Mouse (Mus musculus): ENCODE data around the gene Cd300lg. TPM values are rescaled to one million over a fixed set of nuclear protein-coding genes. Genes with fewer than 3 reads are reported as not detected.

Cd300lg gene
- polyA plus RNA-seq (2015; fragmentation: Nextera tagmentation; extraction: Ambion mirVana): 13.1 and 19.0 TPM in 2 replicates

DNA sequence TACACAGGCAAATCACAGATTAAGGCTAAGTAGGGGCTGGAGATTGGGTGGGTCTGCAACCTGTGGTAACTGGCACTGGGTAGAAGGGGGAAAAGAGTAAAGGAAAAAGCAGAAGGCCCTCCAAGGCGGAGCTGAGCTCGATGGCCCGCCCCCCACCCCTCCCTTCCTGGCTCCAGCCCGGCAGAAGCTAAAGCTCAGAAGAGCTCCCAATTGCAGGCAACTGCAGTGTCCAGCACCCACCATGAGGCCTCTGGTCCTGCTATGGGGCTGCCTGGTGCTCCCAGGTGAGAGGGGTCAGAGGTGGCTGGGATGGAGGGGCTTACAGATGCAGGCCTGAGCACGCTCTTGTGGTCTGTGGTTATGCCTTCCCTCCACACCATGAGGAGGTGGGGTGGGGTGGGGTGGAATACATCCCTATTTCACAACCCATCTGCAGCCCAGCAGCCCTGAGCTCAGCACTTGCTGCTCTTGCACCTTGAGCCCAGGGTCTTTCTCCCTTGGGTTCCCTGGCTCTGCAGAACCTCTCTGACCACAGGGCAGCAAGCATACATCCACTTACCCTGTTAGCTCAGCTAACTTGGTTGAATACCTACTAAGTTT, at the start of gene Cd300lg:
Gene Cd300lg, plus strand, starts transcription at position 160 of the 600 bp plus-strand sequence.

DNA sequence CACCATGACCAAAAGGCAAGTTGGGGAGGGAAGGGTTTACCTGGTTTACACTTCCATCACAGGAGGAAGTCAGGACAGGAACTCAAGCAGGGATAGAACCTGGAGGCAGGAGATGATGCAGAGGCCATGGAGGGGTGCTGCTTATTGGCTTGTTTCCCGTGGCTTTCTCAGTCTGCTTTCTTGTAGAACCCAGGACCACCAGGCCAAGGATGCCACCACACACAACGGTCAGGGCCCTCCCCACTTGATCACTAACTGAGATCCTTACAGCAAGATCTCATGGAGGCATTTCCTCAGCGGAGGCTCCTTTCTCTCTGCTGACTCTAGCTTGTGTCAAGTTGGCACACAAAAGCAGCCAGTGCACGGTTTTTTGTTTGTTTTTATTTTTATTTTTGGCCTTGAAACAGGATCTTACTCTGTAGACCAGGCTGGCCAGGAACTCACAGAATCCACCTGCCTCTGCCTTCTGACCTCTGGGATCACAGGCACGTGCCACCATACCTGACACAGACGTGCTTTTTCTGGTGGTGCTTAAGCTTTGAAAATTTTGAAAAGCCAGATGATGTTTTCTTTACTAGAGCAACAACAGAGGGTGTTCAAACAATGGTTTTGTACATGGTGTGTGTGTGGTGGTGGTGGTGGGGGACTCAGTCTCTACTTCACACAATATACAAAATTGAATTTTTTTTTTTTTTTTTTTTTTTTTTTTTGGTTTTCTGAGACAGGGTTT, 13.1 kb upstream of the Cd300lg start, which contains the start of gene Mpp3:
Gene Mpp3, minus strand, starts transcription at position 375 of the 730 bp plus-strand sequence.

DNA sequence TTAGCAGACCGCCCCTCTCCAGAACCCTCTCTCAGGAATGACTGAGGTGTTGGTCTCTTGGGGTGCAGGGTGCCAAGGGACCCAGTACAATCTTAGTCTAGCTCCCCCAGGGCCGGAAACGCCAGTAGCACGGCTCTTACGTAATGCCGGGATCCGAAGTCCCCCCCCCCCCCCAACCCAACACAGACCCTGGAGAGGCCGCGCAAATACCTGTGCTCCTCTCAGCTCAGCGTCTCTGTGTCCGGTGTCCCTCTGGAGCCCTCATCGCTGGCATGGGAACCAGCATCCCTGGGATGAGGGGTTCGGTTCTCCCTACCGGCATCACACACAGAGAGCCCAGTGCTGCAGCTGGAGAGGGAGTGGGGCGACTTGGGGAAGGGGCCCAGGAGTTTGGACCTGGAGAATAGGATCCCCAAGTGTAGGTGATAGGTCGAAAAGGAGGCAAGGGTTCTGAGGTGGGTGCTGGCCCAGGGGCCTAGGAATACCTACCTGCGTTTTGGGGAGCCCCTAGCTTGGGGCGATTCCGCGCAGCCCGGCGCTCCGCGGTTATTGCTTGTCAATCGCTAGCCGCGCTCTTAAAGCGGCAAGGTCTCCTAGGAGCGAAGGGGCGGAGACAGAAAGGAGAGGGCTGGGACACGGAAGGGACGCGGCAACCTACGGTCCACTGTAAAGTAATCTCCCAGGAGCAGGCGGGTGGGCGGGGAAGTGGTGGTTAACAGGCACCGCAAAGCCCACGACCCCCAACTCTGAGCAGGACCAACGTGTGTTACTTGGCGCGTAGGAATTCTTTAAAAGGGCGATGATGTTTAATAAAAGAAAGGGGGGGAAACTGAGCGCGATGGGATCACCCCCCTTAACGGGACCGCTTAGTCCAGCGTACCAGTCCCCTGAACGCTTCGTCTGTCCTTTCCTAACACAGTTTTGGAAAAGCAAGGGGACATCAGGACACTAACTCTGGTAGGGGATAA, 46.9 kb downstream of the Cd300lg start, which contains the start of gene Mpp2:
Gene Mpp2, minus strand, starts transcription at position 585 of the 968 bp plus-strand sequence.

DNA sequence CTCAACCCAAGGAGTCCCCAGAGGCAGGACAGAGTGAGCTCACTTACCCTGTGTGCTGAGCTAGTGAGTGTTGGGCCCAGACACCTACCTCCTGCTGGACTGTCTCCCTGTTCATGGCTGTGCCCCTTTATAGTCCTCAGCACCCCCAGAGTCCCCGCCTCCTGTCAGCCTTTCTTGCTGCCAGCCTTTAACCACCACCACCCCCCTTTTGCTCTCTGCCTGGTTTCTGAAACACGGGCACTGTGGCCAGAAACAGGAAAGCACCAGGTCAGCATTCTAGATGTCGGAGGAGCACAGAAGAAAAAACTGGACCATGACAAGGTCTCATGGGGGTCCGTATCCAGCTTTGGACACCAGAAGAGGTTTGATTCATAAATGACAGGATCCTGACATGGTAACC, 59.9 kb downstream of the Cd300lg start, which contains the start of gene Ppy:
Gene Ppy, minus strand, starts transcription at position 101 of the 400 bp plus-strand sequence.

Other genes with a start within 250 kb of the Cd300lg start
- gene Meox1, start 147.1 kb upstream of the Cd300lg start, polyA plus RNA-seq (2015; fragmentation: Nextera tagmentation; extraction: Ambion mirVana): 8.4 and 9.2 TPM in 2 replicates
- 0.09 TPM in 1 of 2 replicates, not detected in the other for gene Sost, start 74.5 kb upstream of the Cd300lg start, polyA plus RNA-seq (2015; fragmentation: Nextera tagmentation; extraction: Ambion mirVana)
- gene Cfap97d1, start 57.2 kb upstream of the Cd300lg start, polyA plus RNA-seq (2015; fragmentation: Nextera tagmentation; extraction: Ambion mirVana): not detected in 2 replicates
- gene Dusp3, start 54.5 kb upstream of the Cd300lg start, polyA plus RNA-seq (2015; fragmentation: Nextera tagmentation; extraction: Ambion mirVana): 88.1 and 96.2 TPM in 2 replicates
- gene Mpp3, start 13.0 kb upstream of the Cd300lg start, polyA plus RNA-seq (2015; fragmentation: Nextera tagmentation; extraction: Ambion mirVana): 19.7 and 22.6 TPM in 2 replicates
- 0.85 and 0.99 TPM in 2 replicates for gene Mpp2, start 47.0 kb downstream of the Cd300lg start, polyA plus RNA-seq (2015; fragmentation: Nextera tagmentation; extraction: Ambion mirVana)
- not detected in 2 replicates for gene Ppy, start 59.8 kb downstream of the Cd300lg start, polyA plus RNA-seq (2015; fragmentation: Nextera tagmentation; extraction: Ambion mirVana)
- gene Pyy, start 66.3 kb downstream of the Cd300lg start, polyA plus RNA-seq (2015; fragmentation: Nextera tagmentation; extraction: Ambion mirVana): not detected in 2 replicates
- gene Nags, start 104.0 kb downstream of the Cd300lg start, polyA plus RNA-seq (2015; fragmentation: Nextera tagmentation; extraction: Ambion mirVana): not detected in 2 replicates
- 17.9 and 19.3 TPM in 2 replicates for gene Tmem101, start 114.9 kb downstream of the Cd300lg start, polyA plus RNA-seq (2015; fragmentation: Nextera tagmentation; extraction: Ambion mirVana)
- 91.9 and 96.3 TPM in 2 replicates for gene Lsm12, start 143.8 kb downstream of the Cd300lg start, polyA plus RNA-seq (2015; fragmentation: Nextera tagmentation; extraction: Ambion mirVana)
- gene G6pc3, start 148.1 kb downstream of the Cd300lg start, polyA plus RNA-seq (2015; fragmentation: Nextera tagmentation; extraction: Ambion mirVana): 13.2 and 16.3 TPM in 2 replicates
- 51.9 and 58.9 TPM in 2 replicates for gene Hdac5, start 188.7 kb downstream of the Cd300lg start, polyA plus RNA-seq (2015; fragmentation: Nextera tagmentation; extraction: Ambion mirVana)
- 1.8 and 2.6 TPM in 2 replicates for gene BC030867, start 207.4 kb downstream of the Cd300lg start, polyA plus RNA-seq (2015; fragmentation: Nextera tagmentation; extraction: Ambion mirVana)
- 1.6 and 2.5 TPM in 2 replicates for gene Asb16, start 227.2 kb downstream of the Cd300lg start, polyA plus RNA-seq (2015; fragmentation: Nextera tagmentation; extraction: Ambion mirVana)
- gene Tmub2, start 243.4 kb downstream of the Cd300lg start, polyA plus RNA-seq (2015; fragmentation: Nextera tagmentation; extraction: Ambion mirVana): 26.3 and 27.0 TPM in 2 replicates

All from skeletal muscle tissue, postnatal 0 days (tissue).